Mouse (Mus musculus) retina, embryonic 14.5 days (tissue): Measurements from ENCODE around the gene Efcab2.
"Not testable (repeated sequence)": the region's sequence is repeated elsewhere in the genome, so short reads cannot be mapped to it uniquely, and the experiment has no call there.

Source experiments
- DNase-seq: peaks from one replicate; pipeline ENCODE4 v3.0.0-alpha.2; 2015; ENCODE audit warnings: low spot score

Gene Efcab2

GRCm38 (mm10) chr1:178405445-178405911 lies 407 bp upstream of the Efcab2 start:
- DNase-seq = peak; percentile 84

- DNase-seq = no peak
Observed at GRCm38 (mm10) chr1:178406765-178407645, 1.1 kb downstream of the Efcab2 start.

GRCm38 (mm10) chr1:178407651-178408050 lies 1.8 kb downstream of the Efcab2 start:
- DNase-seq = no peak

- no peak for DNase-seq
Observed at GRCm38 (mm10) chr1:178408901-178409361, 3.0 kb downstream of the Efcab2 start.

GRCm38 (mm10) chr1:178413367-178413766 lies 7.5 kb downstream of the Efcab2 start:
- DNase-seq = not testable (repeated sequence)

GRCm38 (mm10) chr1:178419608-178420007 lies 13.7 kb downstream of the Efcab2 start:
- DNase-seq = no peak

GRCm38 (mm10) chr1:178423662-178424061 lies 17.8 kb downstream of the Efcab2 start:
- no peak for DNase-seq

GRCm38 (mm10) chr1:178431619-178432444 lies 25.9 kb downstream of the Efcab2 start:
- no peak for DNase-seq

- DNase-seq = no peak
Observed at GRCm38 (mm10) chr1:178433619-178434018, 27.7 kb downstream of the Efcab2 start.

- DNase-seq = no peak
Observed at GRCm38 (mm10) chr1:178444407-178444806, 38.5 kb downstream of the Efcab2 start.

GRCm38 (mm10) chr1:178447036-178447435 lies 41.2 kb downstream of the Efcab2 start:
- DNase-seq = no peak

GRCm38 (mm10) chr1:178448271-178448744 lies 42.4 kb downstream of the Efcab2 start:
- no peak for DNase-seq

GRCm38 (mm10) chr1:178449172-178449571 lies 43.3 kb downstream of the Efcab2 start:
- DNase-seq = peak; percentile 89

GRCm38 (mm10) chr1:178449933-178450332 lies 44.0 kb downstream of the Efcab2 start:
- no peak for DNase-seq

- no peak for DNase-seq
Observed at GRCm38 (mm10) chr1:178454125-178454524, 48.2 kb downstream of the Efcab2 start.

GRCm38 (mm10) chr1:178455120-178455519 lies 49.2 kb downstream of the Efcab2 start:
- DNase-seq = no peak

GRCm38 (mm10) chr1:178458029-178458428 lies 52.1 kb downstream of the Efcab2 start:
- no peak for DNase-seq

GRCm38 (mm10) chr1:178463712-178464111 lies 57.8 kb downstream of the Efcab2 start:
- DNase-seq = peak; percentile 88

- DNase-seq = no peak
Observed at GRCm38 (mm10) chr1:178464140-178464539, 58.3 kb downstream of the Efcab2 start.

GRCm38 (mm10) chr1:178467594-178467993 lies 61.7 kb downstream of the Efcab2 start:
- no peak for DNase-seq

GRCm38 (mm10) chr1:178468280-178468679 lies 62.4 kb downstream of the Efcab2 start:
- peak; percentile 75 for DNase-seq

- DNase-seq = no peak
Observed at GRCm38 (mm10) chr1:178483854-178484253, 78.0 kb downstream of the Efcab2 start.
